Mouse (Mus musculus) intestine, embryonic 15.5 days (tissue): ENCODE data around the gene Zpld1. TPM values are rescaled to one million over a fixed set of nuclear protein-coding genes. Genes with fewer than 3 reads are reported as not detected.

Experiments used
- ATAC-seq: fragments of 200-750 bp; cut with Nextera tagmentation; 2 replicates; pipeline ENCODE4 v1.8.0; 2017; ENCODE audit warnings: moderate TSS enrichment, moderate library complexity
- H3K27ac ChIP-seq: fragments of 300-500 bp; sonication (generic); 2 replicates; pipeline ENCODE4 v1.5.1; 2015; ENCODE audit warnings: mild to moderate bottlenecking, inconsistent platforms
- H3K27me3 ChIP-seq: fragments of 300-500 bp; sonication (generic); replicated peaks from 2 replicates; pipeline ENCODE4 v1.6.1; 2015; ENCODE audit warnings: inconsistent platforms
- H3K36me3 ChIP-seq: fragments of 300-500 bp; sonication (generic); 2 replicates; pipeline ENCODE4 v1.6.1; 2015; ENCODE audit warnings: inconsistent platforms
- H3K4me1 ChIP-seq: fragments of 300-500 bp; sonication (generic); replicated peaks from 2 replicates; pipeline ENCODE4 v1.6.1; 2015; ENCODE audit warnings: inconsistent platforms
- H3K4me2 ChIP-seq: fragments of 300-500 bp; sonication (generic); replicated peaks from 2 replicates; pipeline ENCODE4 v1.6.1; 2015; ENCODE audit warnings: mild to moderate bottlenecking, inconsistent platforms
- H3K4me3 ChIP-seq: fragments of 300-500 bp; sonication (generic); replicated peaks from 2 replicates; pipeline ENCODE4 v1.5.1; 2015; ENCODE audit warnings: inconsistent platforms
- H3K9ac ChIP-seq: fragments of 300-500 bp; sonication (generic); 2 replicates; pipeline ENCODE4 v1.6.1; 2015; ENCODE audit warnings: inconsistent platforms
- H3K9me3 ChIP-seq: fragments of 300-500 bp; sonication (generic); 2 replicates; pipeline ENCODE4 v1.6.1; 2016; ENCODE audit warnings: inconsistent platforms
- WGBS: fragments of 180-500 bp; shearing (Covaris S2); methylation state at CpG from one replicate; pipeline ENCODE4 v1.1.7; 2015; 5-methylcytosine and 5-hydroxymethylcytosine counted together
- polyA plus RNA-seq: library from polyadenylated mRNA; unstranded; fragments of >200 nt; fragmentation: Nextera tagmentation; extraction: Ambion mirVana; gene quantifications from 2 replicates; pipeline ENCODE4 v1.2.1, GENCODE M21; 2015

The Zpld1 gene
- polyA plus RNA-seq, 1 experiment from 2014 or later: 0.29 TPM

DNA sequence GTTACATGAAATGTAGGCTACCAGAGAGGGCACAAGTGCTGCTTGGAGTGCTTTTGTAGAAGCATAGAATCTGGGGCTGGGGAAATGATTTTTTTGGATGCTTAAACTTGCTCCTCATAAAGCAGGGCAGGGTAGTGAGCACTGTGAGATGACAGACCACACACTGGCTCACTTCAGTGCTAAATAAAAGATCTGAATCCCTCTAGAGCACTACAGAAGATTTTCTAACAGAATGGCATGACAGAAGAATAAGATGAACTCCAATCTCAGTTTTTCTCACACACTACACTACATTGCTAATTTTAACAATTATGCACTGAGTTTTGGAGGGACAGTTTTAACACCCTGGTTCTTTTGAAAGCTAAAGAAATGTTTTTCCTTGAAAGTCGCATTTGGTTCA lies 93.8 kb downstream of the Zpld1 start:
- H3K9me3 ChIP-seq: no peaks in the 10 kb centered on the region
- no peak overlapping the region for H3K9ac ChIP-seq
- no peak overlapping the region for H3K4me2 ChIP-seq
- H3K4me1 ChIP-seq: no peaks in the 10 kb centered on the region
- H3K4me3 ChIP-seq: no peak overlapping the region
- 92% methylated on average over 1 of the region's 1 CpGs for WGBS
- no peaks in the 10 kb centered on the region for H3K36me3 ChIP-seq
- no peaks in the 10 kb centered on the region for H3K27me3 ChIP-seq
- H3K27ac ChIP-seq: no peak overlapping the region
- ATAC-seq: no peak

DNA sequence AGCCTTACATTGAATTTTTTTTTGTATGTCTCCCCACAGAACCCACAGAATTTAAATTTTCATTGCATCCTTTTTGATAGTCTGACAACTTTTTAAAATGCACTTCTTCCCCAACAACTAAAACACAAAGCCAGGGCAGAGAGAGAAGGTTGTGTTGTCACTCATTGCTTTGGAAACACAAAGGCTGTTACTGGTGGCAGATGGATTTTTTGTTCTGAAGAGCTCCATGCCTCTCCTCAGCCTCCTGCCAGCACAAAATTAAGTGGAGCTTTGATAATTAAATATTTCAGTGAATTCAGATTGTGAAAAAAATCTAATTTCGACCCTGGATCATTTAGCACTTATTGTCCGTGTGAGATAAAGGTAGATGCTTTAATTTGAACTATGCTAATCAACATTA lies 107.4 kb downstream of the Zpld1 start:
- Histone ChIP-seq H3K27ac (no peak overlapping the region), H3K27me3 (no peaks in the 10 kb centered on the region), H3K9me3 (no peaks in the 10 kb centered on the region), H3K36me3 (no peaks in the 10 kb centered on the region), H3K4me3 (no peak overlapping the region), H3K4me2 (no peak overlapping the region), H3K4me1 (no peaks in the 10 kb centered on the region), H3K9ac (no peak overlapping the region)
- WGBS: 81% methylated on average over 2 of the region's 2 CpGs
- no peak for ATAC-seq

DNA sequence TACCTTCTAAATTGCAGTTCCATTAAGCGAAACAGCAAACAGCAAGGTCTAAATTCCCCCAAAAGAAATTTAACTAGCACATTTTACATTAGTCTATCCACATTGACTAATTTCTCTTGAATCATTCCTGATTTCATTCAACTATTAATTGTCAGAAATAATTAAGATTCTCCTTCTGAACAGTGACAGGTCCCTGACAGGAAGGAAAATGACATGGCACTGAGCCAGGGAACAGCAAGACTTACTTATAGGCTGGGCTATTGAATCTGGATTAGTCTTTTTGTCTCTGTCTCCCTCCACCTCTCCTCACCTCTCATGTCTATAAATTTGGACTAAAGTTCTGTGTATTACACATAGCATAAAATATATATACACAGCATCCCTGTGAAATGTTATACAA lies 112.4 kb downstream of the Zpld1 start:
- H3K4me3 ChIP-seq: no peak overlapping the region
- H3K9ac ChIP-seq: no peak overlapping the region
- H3K36me3 ChIP-seq: no peaks in the 10 kb centered on the region
- H3K9me3 ChIP-seq: no peaks in the 10 kb centered on the region
- no peak overlapping the region for H3K4me2 ChIP-seq
- ATAC-seq: no peak
- H3K27ac ChIP-seq: no peak overlapping the region
- WGBS: 93% methylated on average over 1 of the region's 1 CpGs
- no peaks in the 10 kb centered on the region for H3K27me3 ChIP-seq
- no peaks in the 10 kb centered on the region for H3K4me1 ChIP-seq
